Mouse (Mus musculus) heart, adult 2 months (tissue): ENCODE data around the gene Mbd3.

ENCODE experiments used
- CTCF ChIP-seq: fragments of 200-600 bp; IDR thresholded peaks from 2 replicates; pipeline ENCODE4 v1.8.1; 2022; ENCODE audit warnings: antibody characterized with exemption, mild to moderate bottlenecking, moderate library complexity
- EP300 ChIP-seq: fragments of 200-500 bp; IDR thresholded peaks from 2 replicates; pipeline ENCODE4 v1.6.1; 2011; ENCODE audit warnings: low read depth, low read length, control low read depth; ENCODE audit not compliant: insufficient read depth
- POLR2A ChIP-seq: fragments of 200-500 bp; IDR thresholded peaks from 2 replicates; pipeline ENCODE4 v1.6.1; 2011; ENCODE audit warnings: mild to moderate bottlenecking, low read depth, low read length, control low read depth; ENCODE audit not compliant: insufficient read depth

DNA sequence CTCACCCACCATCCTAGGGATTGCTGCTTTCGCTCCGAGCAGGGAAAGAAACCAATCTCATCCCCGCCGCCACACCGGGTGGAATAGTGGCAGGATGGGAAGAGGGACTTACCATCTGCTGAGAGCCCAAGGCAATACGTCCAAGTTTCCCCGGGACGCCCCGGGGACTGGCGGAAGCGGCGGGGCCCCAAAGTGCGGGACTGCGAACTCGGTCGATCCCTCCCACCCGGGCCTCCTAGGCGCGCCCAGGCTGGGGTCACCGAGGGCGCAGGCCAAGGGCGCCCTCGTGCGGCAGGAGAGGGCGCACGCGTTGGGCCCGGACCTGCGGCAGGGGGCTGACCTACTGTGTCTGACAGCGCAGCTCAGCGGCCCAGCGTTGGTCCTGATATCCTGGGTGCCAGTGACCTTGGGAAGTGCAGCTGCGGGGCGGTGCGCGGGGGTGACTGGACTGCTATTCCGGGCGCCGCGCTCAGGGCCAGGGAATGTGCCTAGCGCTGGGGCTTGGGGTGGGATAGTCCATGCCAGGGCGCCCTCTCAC is 51.0 kb downstream of the Mbd3 start, which contains the start of gene Adamtsl5:
- TF ChIP-seq CTCF: peak; percentile 99
- TF ChIP-seq POLR2A: peak; percentile 73
- TF ChIP-seq EP300: no peak
